Mouse (Mus musculus) embryonic facial prominence, embryonic 14.5 days (tissue): ENCODE results near the gene Cldn24. TPM values are rescaled to one million over a fixed set of nuclear protein-coding genes. Genes with fewer than 3 reads are reported as not detected.

Experiments used
- ATAC-seq: fragments of 200-750 bp; cut with Nextera tagmentation; 2 replicates; pipeline ENCODE4 v1.8.0; 2017; ENCODE audit warnings: low read depth, moderate number of reproducible peaks, moderate TSS enrichment
- DNase-seq: peaks from one replicate; pipeline ENCODE4 v3.0.0-alpha.2; 2015; ENCODE audit warnings: low spot score
- H3K27ac ChIP-seq: fragments of 300-500 bp; sonication (generic); replicated peaks from 2 replicates; pipeline ENCODE4 v1.5.1; 2014; ENCODE audit warnings: low read depth, mild to moderate bottlenecking, low read length, moderate library complexity
- H3K27me3 ChIP-seq: fragments of 300-500 bp; sonication (generic); replicated peaks from 2 replicates; pipeline ENCODE4 v1.6.1; 2014; ENCODE audit warnings: low read length; ENCODE audit not compliant: control insufficient read depth, insufficient read depth
- H3K36me3 ChIP-seq: fragments of 300-500 bp; sonication (generic); 2 replicates; pipeline ENCODE4 v1.6.1; 2014; ENCODE audit warnings: low read length, mixed read lengths; ENCODE audit not compliant: control insufficient read depth, insufficient read depth
- H3K4me1 ChIP-seq: fragments of 300-500 bp; sonication (generic); 2 replicates; pipeline ENCODE4 v1.6.1; 2014; ENCODE audit warnings: antibody characterized with exemption, low read length; ENCODE audit not compliant: control insufficient read depth, insufficient read depth
- H3K4me2 ChIP-seq: fragments of 300-500 bp; sonication (generic); 2 replicates; pipeline ENCODE4 v1.6.1; 2014; ENCODE audit warnings: low read depth, mild to moderate bottlenecking, low read length, moderate library complexity, mixed read lengths
- H3K4me3 ChIP-seq: fragments of 300-500 bp; sonication (generic); 2 replicates; pipeline ENCODE4 v1.5.1; 2014; ENCODE audit warnings: low read depth, mild to moderate bottlenecking, low read length
- H3K9ac ChIP-seq: fragments of 300-500 bp; sonication (generic); 2 replicates; pipeline ENCODE4 v1.6.1; 2014; ENCODE audit warnings: low read depth, mild to moderate bottlenecking, low read length, moderate library complexity, mixed read lengths
- H3K9me3 ChIP-seq: fragments of 300-500 bp; sonication (generic); 2 replicates; pipeline ENCODE4 v1.6.1; 2016; ENCODE audit warnings: low read length; ENCODE audit not compliant: control insufficient read depth
- WGBS: fragments of 180-500 bp; shearing (Covaris S2); extraction: QIAGEN DNeasy Blood & Tissue Kit; methylation state at CpG from one replicate; pipeline ENCODE4 v1.1.7; 2014; 5-methylcytosine and 5-hydroxymethylcytosine counted together
- polyA plus RNA-seq: library from polyadenylated mRNA; unstranded; fragments of >200 nt; fragmentation: Nextera tagmentation; extraction: Ambion mirVana; gene quantifications from 2 replicates; pipeline ENCODE4 v1.2.1, GENCODE M21; 2014

Gene Cldn24
- polyA plus RNA-seq, 1 experiment from 2014 or later, result not detected

- Histone ChIP-seq H3K4me3 (no peak overlapping the region), H3K4me1 (no peaks in the 10 kb centered on the region), H3K27me3 (no peaks in the 10 kb centered on the region), H3K9ac (no peak overlapping the region), H3K27ac (no peak overlapping the region), H3K36me3 (peaks cover 90% of the 10 kb centered on the region), H3K9me3 (no peaks in the 10 kb centered on the region), H3K4me2 (no peak overlapping the region)
- ATAC-seq (no peak), DNase-seq (no peak)
- WGBS, result 85% methylated on average over 12 of the region's 12 CpGs
These were observed 37.3 kb downstream of the Cldn24 start for GRCm38 (mm10) chr8:47859259-47859658.

GRCm38 (mm10) chr8:47866568-47866967 lies 44.6 kb downstream of the Cldn24 start:
- H3K36me3 ChIP-seq, result peaks cover 62% of the 10 kb centered on the region
- no peak for ATAC-seq

DNA sequence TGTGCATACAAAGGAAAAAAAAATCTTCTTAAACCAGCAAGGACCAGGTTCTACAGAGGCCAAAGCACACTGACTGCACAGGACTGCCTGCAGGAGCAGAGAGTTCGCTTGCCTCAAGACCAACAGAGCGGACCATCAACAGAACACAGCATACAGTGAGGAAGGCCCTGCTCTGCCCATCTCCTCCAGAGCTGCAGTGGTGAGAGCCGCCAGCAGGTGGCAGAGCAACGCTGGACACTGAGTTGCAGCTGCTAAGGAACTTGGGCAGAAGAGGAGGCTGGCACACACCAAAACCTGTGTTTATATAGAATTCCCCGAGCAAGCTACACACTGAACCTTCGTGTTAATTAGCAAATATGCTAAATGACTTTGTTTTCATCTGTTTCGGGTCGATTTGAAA lies 45.1 kb downstream of the Cldn24 start:
- Histone ChIP-seq H3K9me3 (no peaks in the 10 kb centered on the region), H3K27me3 (no peaks in the 10 kb centered on the region), H3K4me1 (no peaks in the 10 kb centered on the region), H3K9ac (no peak overlapping the region), H3K27ac (no peak overlapping the region), H3K36me3 (peaks cover 57% of the 10 kb centered on the region), H3K4me3 (no peak overlapping the region), H3K4me2 (no peak overlapping the region)
- peak; percentile 81 for ATAC-seq
- 30% methylated on average over 8 of the region's 8 CpGs for WGBS
- DNase-seq, result peak; percentile 78

More at GRCm38 (mm10) chr8:47866568-47866967, 44.6 kb downstream of the Cldn24 start:
- Histone ChIP-seq H3K4me3 (no peak overlapping the region), H3K9ac (no peak overlapping the region), H3K27ac (no peak overlapping the region), H3K4me1 (no peaks in the 10 kb centered on the region), H3K4me2 (no peak overlapping the region), H3K9me3 (no peaks in the 10 kb centered on the region), H3K27me3 (no peaks in the 10 kb centered on the region)
- DNase-seq, result no peak
- 90% methylated on average over 8 of the region's 8 CpGs for WGBS

Other genes with a start within 250 kb of the Cldn24 start
- 11.3 and 12.6 TPM in 2 replicates for gene Ing2, start 146.6 kb upstream of the Cldn24 start, polyA plus RNA-seq
- gene Cdkn2aip, start 108.2 kb upstream of the Cldn24 start, polyA plus RNA-seq, result 16.5 and 21.0 TPM in 2 replicates
- gene Cldn22, start 2.3 kb downstream of the Cldn24 start, polyA plus RNA-seq, result not detected in 2 replicates
- gene Wwc2, start 168.8 kb downstream of the Cldn24 start, polyA plus RNA-seq, result 12.5 and 12.7 TPM in 2 replicates